In the genomic region with DNA sequence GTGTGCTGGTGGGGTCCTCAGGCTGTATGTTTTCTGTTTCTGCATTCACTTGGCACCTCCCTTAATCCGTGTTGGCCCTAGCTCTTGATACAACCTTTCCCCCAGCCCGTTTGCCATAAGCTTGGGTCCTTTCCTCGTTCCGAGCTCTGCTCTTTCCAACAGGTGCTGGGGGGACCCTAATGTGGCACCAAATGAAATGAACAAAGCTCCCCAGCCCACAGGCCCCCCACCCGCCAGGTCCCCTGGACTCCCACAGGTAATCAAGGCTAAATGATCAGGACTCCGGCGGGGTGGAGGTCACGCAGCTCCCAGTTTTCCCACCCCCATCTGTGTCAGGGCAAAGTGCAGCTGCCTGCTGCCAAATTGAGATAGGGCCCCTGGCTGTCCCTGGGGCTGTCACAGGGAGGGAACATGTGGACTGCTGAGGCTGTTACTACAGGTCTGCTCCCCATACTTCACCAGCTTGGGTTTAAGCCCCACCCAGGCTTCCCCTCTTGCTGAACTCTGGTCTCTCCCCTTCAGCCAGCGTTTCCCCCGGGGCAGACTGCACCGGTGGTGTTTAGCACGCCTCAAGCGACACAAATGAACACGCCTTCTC, we compare ENCODE assay signal across 8 mouse cellular contexts. TPM values are rescaled to one million over a fixed set of nuclear protein-coding genes. Genes with fewer than 3 reads are reported as not detected.
DNase-seq lines count a peak whose midpoint lies in the region; ATAC-seq and TF ChIP-seq lines count a peak whose summit lies in the region.

No protein-coding gene starts in this region.

- DNase-seq in heart, postnatal 10 days, result peak; percentile 43 to 44
- DNase-seq in limb, embryonic 10.5 days (ENCODE audit: low spot score), result peak; percentile 44
- peak; percentile 34 for DNase-seq in neural tube, embryonic 10.5 days (ENCODE audit: extremely low spot score, low spot score)
- no peak for DNase-seq in frontal cortex, postnatal 36 days (ENCODE audit: low spot score in 2 of 2)

- peak overlapping the region; percentile 96 for H3K4me3 ChIP-seq in megakaryocyte, embryonic 14.5 days (replicated peaks)
- peak overlapping the region; percentile 97 for H3K4me3 ChIP-seq in cortical plate, adult 2 months (ENCODE audit: insufficient read depth, low read length)
- H3K4me3 ChIP-seq in limb, embryonic 10.5 days, result peak overlapping the region; percentile 99

- intact Hi-C loops in heart, postnatal 10 days (cut with DNase I), result loop anchor here (1.0 to 2.0 kb wide), 2 partner anchors 21 kb away; no protein-coding TSS in a partner anchor

- H3K27me3 ChIP-seq in megakaryocyte, embryonic 14.5 days (replicated peaks), result no peaks in the 10 kb centered on the region
- no peaks in the 10 kb centered on the region for H3K27me3 ChIP-seq in limb, embryonic 10.5 days (ENCODE audit: low read depth, poor library complexity, severe bottlenecking)

- no peak for TF ChIP-seq POLR2A in cortical plate, adult 2 months (IDR thresholded peaks at IDR 0.05; ENCODE audit: extremely low read depth, insufficient read depth, low read length)

- peak overlapping the region; percentile 78 for H3K27ac ChIP-seq in cortical plate, adult 2 months (ENCODE audit: insufficient read depth, low read length)
- peak overlapping the region; percentile 98 for H3K27ac ChIP-seq in limb, embryonic 10.5 days

- ATAC-seq in megakaryocyte, adult 5-6 weeks (ENCODE audit: poor library complexity, severe bottlenecking), result no peak
- no peak for ATAC-seq in monocyte, adult 5-6 weeks (replicated peaks; ENCODE audit: insufficient number of reproducible peaks, low FRiP score, low TSS enrichment, poor library complexity, severe bottlenecking)

- WGBS in limb, embryonic 10.5 days, result 20% methylated on average over 14 of the region's 14 CpGs

- peaks cover 49% of the 10 kb centered on the region for H3K36me3 ChIP-seq in megakaryocyte, embryonic 14.5 days (replicated peaks; ENCODE audit: low read length)
- H3K36me3 ChIP-seq in limb, embryonic 10.5 days, result peaks cover 51% of the 10 kb centered on the region

- no peaks in the 10 kb centered on the region for H3K9me3 ChIP-seq in megakaryocyte, embryonic 14.5 days
- no peaks in the 10 kb centered on the region for H3K9me3 ChIP-seq in limb, embryonic 10.5 days (replicated peaks)

- TF ChIP-seq CTCF in cortical plate, adult 2 months (IDR thresholded peaks at IDR 0.05; ENCODE audit: extremely low read depth, insufficient read depth, low read length), result no peak

- H3K4me1 ChIP-seq in megakaryocyte, embryonic 14.5 days, result peaks cover 60% of the 10 kb centered on the region
- peaks cover 6% of the 10 kb centered on the region; the same call in 1 of the 2 replicates for H3K4me1 ChIP-seq in cortical plate, adult 2 months (ENCODE audit: control insufficient read depth, insufficient read depth, low read length)
- peaks cover 24% of the 10 kb centered on the region for H3K4me1 ChIP-seq in limb, embryonic 10.5 days

RNA-seq across cellular contexts. Expression of a gene that starts 5.7 kb away (rescaled TPM):
- 247 and 739 TPM in 2 replicates for polyA plus RNA-seq in megakaryocyte, embryonic 14.5 days (2012; ENCODE audit: insufficient read depth, low replicate concordance)
- 117 and 119 TPM in 2 replicates for total RNA-seq in megakaryocyte, adult 5-6 weeks (2015)
- total RNA-seq in megakaryocyte, adult 5-6 weeks (2017), result 159 and 160 TPM in 2 replicates
- polyA plus RNA-seq in cortical plate, adult 2 months (2012; rRNA removed), result 157 and 158 TPM in 2 replicates
- total RNA-seq in heart, postnatal 10 days (2021), result 100 to 1,000 TPM; 353 to 356 TPM
- polyA plus RNA-seq in limb, embryonic 10.5 days (2016; fragmentation: Nextera tagmentation; extraction: Ambion mirVana), result 267 and 277 TPM in 2 replicates
- total RNA-seq in monocyte, adult 5-6 weeks (2017), result 140 to 207 TPM (median 147 TPM) in 3 replicates

RNA-seq across cellular contexts. Expression of a gene that starts 19.2 kb away (rescaled TPM):
- polyA plus RNA-seq in megakaryocyte, embryonic 14.5 days (2012; ENCODE audit: insufficient read depth, low replicate concordance), result 7.9 and 8.6 TPM in 2 replicates
- 0.09 and 0.33 TPM in 2 replicates for total RNA-seq in megakaryocyte, adult 5-6 weeks (2015)
- 0.16 and 0.55 TPM in 2 replicates for total RNA-seq in megakaryocyte, adult 5-6 weeks (2017)
- polyA plus RNA-seq in cortical plate, adult 2 months (2012; rRNA removed), result 316 and 358 TPM in 2 replicates
- total RNA-seq in heart, postnatal 10 days (2021), result 10 to 100 TPM; 16.0 to 18.9 TPM
- polyA plus RNA-seq in limb, embryonic 10.5 days (2016; fragmentation: Nextera tagmentation; extraction: Ambion mirVana), result 2.7 and 3.8 TPM in 2 replicates
- total RNA-seq in monocyte, adult 5-6 weeks (2017), result 1.8 to 5.8 TPM (median 3.5 TPM) in 3 replicates

RNA-seq across cellular contexts. Expression of a gene that starts 22.4 kb away (rescaled TPM):
- 33.0 and 128 TPM in 2 replicates for polyA plus RNA-seq in megakaryocyte, embryonic 14.5 days (2012; ENCODE audit: insufficient read depth, low replicate concordance)
- total RNA-seq in megakaryocyte, adult 5-6 weeks (2015), result 88.9 and 92.4 TPM in 2 replicates
- 134 and 172 TPM in 2 replicates for total RNA-seq in megakaryocyte, adult 5-6 weeks (2017)
- 173 TPM in 2 replicates for polyA plus RNA-seq in cortical plate, adult 2 months (2012; rRNA removed)
- total RNA-seq in heart, postnatal 10 days (2021), result 100 to 1,000 TPM; 195 TPM
- 517 and 538 TPM in 2 replicates for polyA plus RNA-seq in limb, embryonic 10.5 days (2016; fragmentation: Nextera tagmentation; extraction: Ambion mirVana)
- total RNA-seq in monocyte, adult 5-6 weeks (2017), result 155 to 180 TPM (median 178 TPM) in 3 replicates

RNA-seq across cellular contexts. Expression of a gene that starts 43.7 kb away (rescaled TPM):
- polyA plus RNA-seq in megakaryocyte, embryonic 14.5 days (2012; ENCODE audit: insufficient read depth, low replicate concordance), result 2.9 TPM in 1 of 2 replicates, not detected in the other
- 34.7 and 36.7 TPM in 2 replicates for total RNA-seq in megakaryocyte, adult 5-6 weeks (2015)
- 27.8 and 29.2 TPM in 2 replicates for total RNA-seq in megakaryocyte, adult 5-6 weeks (2017)
- 52.5 and 53.1 TPM in 2 replicates for polyA plus RNA-seq in cortical plate, adult 2 months (2012; rRNA removed)
- total RNA-seq in heart, postnatal 10 days (2021), result 10 to 100 TPM; 12.5 to 13.2 TPM
- 148 and 173 TPM in 2 replicates for polyA plus RNA-seq in limb, embryonic 10.5 days (2016; fragmentation: Nextera tagmentation; extraction: Ambion mirVana)
- 20.0 to 31.9 TPM (median 24.4 TPM) in 3 replicates for total RNA-seq in monocyte, adult 5-6 weeks (2017)

RNA-seq across cellular contexts. Expression of a gene that starts 43.7 kb away (rescaled TPM):
- 2.1 TPM in 1 of 2 replicates, not detected in the other for polyA plus RNA-seq in megakaryocyte, embryonic 14.5 days (2012; ENCODE audit: insufficient read depth, low replicate concordance)
- total RNA-seq in megakaryocyte, adult 5-6 weeks (2015), result 0.49 and 0.84 TPM in 2 replicates
- total RNA-seq in megakaryocyte, adult 5-6 weeks (2017), result 1.3 and 1.4 TPM in 2 replicates
- polyA plus RNA-seq in cortical plate, adult 2 months (2012; rRNA removed), result 122 and 132 TPM in 2 replicates
- total RNA-seq in heart, postnatal 10 days (2021), result 1 to 10 TPM; 3.3 to 3.5 TPM
- polyA plus RNA-seq in limb, embryonic 10.5 days (2016; fragmentation: Nextera tagmentation; extraction: Ambion mirVana), result 14.1 and 18.5 TPM in 2 replicates
- total RNA-seq in monocyte, adult 5-6 weeks (2017), result 0.68 TPM in 1 of 3 replicates, not detected in the others

Comparison
In these comparisons a context has a peak if more than half of its experiments do, and no peak if none do; other contexts are left out.
1. DNase-seq: peak in heart, postnatal 10 days (2 of 2), limb, embryonic 10.5 days (single experiment) and neural tube, embryonic 10.5 days (single experiment); none in frontal cortex, postnatal 36 days (0 of 2).
2. Peak in every context shown above with its lines, with median percentiles within 50 percentile points of each other: H3K4me3 ChIP-seq.